Mouse (Mus musculus) embryo, embryonic 9.5 days (tissue): ENCODE results near the gene Gm4969.
"Not testable (repeated sequence)": the region's sequence is repeated elsewhere in the genome, so short reads cannot be mapped to it uniquely, and the experiment has no call there.

Experiments
- DNase-seq: peaks from one replicate; pipeline ENCODE4 v3.0.0-alpha.2; 2017; ENCODE audit errors: extremely low spot score

The Gm4969 gene

DNA sequence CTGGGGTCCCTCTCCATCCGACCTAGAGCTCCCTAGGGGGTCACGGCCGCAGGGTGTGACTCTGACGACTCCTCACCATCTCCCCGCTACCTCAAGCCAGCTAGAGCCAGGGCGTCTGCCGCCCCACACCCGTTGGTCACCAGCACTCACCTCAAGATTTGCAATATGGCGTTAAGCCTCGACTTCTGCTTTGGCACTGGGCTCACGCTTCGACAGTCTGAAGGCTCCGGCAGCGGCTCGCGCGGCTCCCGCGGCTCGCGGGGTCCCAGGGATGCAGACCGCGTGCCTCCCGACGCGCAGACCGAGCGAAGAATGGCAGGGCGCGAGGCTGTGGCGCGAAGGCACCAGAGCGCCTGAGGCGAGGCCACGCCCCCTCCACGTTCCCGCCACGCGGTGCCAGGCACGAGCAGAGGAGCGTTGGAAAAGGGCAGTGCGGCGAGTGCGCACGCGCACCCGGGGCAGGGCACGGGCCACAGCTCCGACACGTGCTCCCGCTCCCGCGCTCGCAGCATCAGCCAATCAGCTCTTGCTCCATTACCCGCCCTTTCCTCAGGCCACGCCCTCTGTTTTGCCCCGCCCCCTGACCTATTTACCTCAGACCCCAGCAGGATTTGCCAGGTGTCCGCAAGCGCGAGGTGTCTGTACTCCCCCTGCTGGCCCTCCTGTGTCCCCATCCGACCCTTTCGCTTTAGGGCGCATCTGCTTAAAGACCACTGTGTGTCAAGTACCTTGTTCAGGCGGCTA, at the start of gene Gm4969:
Gm4969 (minus strand) TSS at position 341 of the 744 bp plus-strand sequence.
- peak; percentile 75 for DNase-seq

DNA sequence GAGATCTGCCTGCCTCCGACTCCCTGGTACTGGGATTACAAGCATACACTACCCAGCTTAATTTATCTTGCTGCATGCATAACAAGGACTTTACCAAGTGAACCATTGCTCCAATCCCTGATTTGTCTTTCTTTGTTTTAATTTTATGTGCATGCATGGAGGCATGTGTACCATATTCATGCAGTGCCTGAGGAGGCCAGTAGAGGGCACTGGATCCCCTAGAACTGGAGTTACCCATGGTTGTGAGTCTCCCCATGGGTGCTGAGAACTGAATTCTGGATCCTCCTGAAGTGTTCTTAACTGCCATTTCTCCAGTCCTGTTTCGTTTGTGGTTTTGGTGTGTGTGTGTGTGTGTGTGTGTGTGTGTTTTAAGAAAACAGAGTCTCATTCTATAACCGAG, 48.8 kb upstream of the Gm4969 start:
- DNase-seq, result no peak

- DNase-seq, result no peak
Observed at GRCm38 (mm10) chr7:19165656-19166423, 47.7 kb upstream of the Gm4969 start, which contains the start of gene Gipr. TSS of gene Gipr (minus strand) at chr7:19166127.

GRCm38 (mm10) chr7:19164978-19165377, 46.8 kb upstream of the Gm4969 start:
- DNase-seq, result peak; percentile 42

DNA sequence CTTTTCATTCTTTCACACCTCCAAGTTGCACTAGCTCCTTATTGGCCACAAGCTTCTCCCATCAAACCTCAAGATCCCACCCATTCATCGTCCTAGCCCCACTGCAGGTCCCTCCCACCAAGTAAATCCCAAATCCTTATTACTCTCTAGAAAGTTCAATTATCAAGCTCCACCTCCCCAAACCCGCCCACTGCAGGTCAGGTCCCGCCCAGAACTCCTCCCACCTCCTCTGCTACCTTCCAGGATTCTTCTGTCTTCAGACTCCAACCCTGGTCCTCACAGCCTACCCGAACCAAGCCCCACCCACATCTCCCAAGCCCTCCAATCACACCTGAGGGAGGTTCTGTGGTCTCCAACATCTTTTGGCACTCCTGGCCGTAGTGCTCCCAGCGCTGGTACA, 46.0 kb upstream of the Gm4969 start:
- DNase-seq, result peak; percentile 64

DNA sequence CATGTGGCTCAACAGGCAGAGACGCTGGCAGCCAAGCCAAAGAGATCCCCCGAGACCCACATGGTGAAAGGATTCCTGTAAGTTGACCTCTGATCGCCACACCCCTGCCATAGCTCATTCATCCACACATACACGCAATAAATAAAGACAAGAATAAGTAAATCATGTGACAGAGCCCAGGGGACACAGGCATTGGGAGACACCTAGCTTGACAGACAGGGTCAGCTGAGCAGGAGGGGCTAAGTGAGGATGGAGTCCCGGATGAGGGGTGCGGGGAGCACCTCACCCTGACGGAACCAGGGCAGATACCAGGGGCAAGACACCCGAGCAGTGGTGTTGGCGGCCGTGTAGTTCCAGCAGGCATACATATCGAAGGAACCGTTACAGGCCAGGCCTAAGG, 45.6 kb upstream of the Gm4969 start:
- no peak for DNase-seq

DNA sequence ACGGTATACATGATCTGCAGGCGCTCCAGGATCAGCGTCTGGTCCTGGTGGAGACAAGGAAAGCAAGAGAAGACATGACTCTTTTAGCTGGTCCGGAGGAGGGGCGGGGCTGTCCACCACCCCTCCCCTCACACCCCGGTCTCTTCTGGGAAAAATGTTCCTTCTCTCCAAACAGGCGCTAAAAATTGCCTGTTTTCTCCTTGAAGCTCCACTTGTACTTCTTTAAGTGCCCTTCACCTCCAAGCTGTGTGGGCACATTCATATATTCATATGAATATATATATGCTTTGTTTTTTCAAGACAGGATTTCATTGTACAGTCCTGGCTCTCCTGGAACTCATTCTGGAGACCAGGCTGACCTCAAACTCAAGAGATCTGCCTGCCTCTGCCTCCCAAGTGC, 44.8 kb upstream of the Gm4969 start:
- no peak for DNase-seq

- peak; percentile 73 for DNase-seq
Observed at GRCm38 (mm10) chr7:19160115-19160514, 41.9 kb upstream of the Gm4969 start.

- no peak for DNase-seq
Observed at GRCm38 (mm10) chr7:19159411-19159810, 41.2 kb upstream of the Gm4969 start.

- no peak for DNase-seq
Observed at GRCm38 (mm10) chr7:19158601-19159000, 40.4 kb upstream of the Gm4969 start.

DNA sequence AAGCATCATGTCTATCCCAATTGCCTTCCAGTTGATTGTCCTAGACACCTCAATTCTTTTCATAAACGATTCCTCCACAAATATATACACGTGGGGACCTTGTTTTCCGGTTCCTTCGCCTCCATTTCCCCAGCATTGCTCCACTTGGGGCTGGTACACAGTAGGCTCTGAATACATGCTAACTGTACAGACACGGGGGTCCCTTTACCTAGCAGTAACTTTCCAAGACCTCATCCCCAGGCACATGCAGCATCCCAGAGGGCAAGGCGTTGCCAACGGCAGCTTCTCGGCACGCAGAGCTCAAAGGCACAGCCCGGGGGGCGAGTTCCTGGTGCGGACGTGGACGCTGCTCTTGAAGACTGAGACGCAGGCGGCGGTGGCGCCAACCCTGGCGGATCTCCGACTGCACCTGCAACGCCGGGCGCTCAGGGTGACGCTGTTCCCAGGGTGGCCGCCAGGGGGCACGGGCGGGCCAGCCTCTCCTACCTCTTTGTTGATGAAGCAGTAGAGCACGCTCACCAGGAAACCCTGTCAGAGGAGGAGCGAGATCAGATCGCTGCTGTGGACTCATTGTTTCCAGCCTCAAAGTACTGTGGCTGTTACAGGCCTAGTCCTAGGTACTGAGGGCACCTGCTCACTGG, 39.1 kb upstream of the Gm4969 start:
- DNase-seq, result peak; percentile 93

- no peak for DNase-seq
Observed at GRCm38 (mm10) chr7:19155825-19156475, 37.8 kb upstream of the Gm4969 start.

DNA sequence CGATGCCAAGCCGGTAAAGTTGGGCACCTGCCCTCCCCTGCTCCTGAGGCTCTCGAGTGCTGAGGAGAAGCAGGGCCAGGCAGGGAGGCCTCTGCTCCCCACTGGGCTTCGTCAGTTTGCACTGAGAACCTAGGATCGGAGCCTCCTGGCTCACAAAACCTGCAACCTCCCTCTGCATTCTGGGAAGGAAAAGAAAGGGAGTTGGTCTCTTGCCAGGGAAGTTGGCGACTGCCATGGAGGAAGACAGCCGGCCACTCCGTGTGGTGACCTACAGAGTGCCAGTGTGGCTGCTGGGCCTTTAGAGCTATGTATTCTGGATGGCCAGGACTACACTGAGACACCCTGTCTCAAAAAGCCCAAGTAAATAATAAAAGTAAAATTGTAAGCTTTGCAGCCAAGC, 36.6 kb upstream of the Gm4969 start:
- DNase-seq, result no peak

GRCm38 (mm10) chr7:19151121-19151520, 33.0 kb upstream of the Gm4969 start:
- not testable (repeated sequence) for DNase-seq

DNA sequence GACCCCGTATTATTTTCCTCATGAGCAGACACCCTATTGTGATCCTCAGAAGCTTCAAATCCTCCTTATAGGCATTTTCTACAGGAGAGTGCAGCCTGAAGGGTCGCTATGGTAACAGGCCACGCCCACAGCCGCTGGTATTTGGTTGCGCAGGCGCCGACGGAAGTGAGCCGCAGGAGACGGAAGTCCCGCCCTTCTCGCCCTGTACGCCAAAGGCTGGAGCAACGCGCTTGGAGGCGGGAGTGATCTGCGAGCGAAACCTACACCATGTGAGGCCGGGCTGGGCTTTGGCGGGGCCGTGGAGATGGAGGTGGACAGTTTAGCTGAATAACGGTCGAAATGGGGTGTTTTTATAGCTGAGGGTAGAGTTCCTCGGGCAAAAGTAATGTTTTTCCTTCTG, 31.5 kb upstream of the Gm4969 start, which contains the start of gene Snrpd2:
Snrpd2 (plus strand) TSS at position 97 of the 400 bp plus-strand sequence.
- DNase-seq, result peak; percentile 97

DNA sequence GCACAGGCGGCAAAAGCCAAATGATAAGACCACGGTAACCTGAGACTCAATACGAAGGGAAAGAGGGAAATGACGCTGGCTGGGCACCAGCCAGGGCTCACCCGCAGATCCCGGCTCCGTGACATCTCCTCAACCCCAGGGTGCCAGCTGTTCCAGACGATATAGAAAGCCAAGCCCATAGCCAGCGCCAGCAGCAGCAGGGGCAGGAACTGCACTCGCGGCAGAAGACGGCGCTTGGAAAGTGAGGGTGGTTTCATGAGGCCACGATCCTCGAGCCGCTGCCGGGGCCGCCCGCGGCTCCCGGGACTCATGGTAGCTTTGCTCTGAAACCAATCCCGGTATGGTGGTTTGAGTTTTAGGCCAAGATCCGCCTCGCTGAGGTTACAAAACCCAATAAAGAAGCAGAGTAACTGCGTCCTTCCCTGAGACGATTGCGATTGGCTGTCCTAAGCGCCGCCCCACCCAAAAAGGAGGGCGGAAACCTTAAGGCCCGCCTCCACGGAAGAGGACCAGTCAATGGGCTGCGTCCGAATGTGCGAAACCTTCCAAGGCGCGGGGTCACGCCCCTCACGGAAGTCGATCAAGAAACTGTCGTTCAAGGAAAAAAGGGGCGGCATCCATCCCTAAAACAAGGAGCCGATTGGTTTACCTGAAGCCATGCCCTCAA, 30.8 kb upstream of the Gm4969 start, which contains the start of gene Qpctl:
Qpctl (minus strand) TSS at position 417 of the 667 bp plus-strand sequence.
- DNase-seq, result peak; percentile 95

GRCm38 (mm10) chr7:19148180-19148874, 30.2 kb upstream of the Gm4969 start:
- no peak for DNase-seq

DNA sequence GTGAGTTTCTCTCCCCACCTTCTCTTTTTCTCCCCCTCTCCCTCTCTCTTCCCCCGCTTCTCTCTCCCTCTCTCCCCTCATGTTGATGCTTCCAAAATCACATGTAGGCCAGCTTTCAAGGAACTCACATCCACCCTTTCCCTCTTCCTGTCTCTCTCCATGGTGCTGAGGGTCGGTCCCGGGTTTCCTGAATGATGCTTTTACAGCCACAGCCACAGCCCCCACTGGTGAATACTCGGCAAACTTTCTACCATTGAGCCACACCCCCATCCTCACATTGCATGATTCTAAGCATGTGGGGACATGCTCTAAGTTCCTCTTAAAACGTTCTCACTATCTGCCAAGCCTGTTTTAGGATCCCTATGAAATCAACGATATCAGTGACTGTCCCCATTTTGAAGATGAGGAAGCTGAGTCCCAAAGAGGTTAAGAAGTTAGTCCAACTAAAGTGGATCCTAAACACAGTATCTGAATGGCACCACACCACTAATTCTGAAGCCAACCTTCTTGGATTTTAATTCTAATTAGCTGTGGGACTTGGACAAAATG, 29.4 kb upstream of the Gm4969 start:
- DNase-seq, result no peak

DNA sequence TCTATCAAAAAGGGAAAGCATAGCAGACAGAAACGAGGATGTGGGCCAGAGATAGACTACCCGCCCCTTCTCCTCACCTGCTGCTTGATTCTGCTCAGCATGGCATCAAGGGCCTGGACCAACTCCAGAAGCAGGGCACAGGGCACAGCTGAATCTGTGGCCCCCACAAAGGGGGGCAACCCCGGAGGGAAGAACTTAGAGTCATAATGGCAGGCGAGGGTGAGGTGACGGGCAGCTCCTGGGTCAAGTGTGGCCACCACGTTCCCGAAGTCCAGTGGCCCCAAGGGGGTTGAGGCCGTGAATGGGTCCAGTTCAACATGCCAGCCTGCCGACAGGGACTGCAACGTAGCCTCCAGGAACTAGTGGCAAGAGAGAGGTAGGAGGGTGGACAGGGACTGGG, 28.6 kb upstream of the Gm4969 start:
- no peak for DNase-seq

DNA sequence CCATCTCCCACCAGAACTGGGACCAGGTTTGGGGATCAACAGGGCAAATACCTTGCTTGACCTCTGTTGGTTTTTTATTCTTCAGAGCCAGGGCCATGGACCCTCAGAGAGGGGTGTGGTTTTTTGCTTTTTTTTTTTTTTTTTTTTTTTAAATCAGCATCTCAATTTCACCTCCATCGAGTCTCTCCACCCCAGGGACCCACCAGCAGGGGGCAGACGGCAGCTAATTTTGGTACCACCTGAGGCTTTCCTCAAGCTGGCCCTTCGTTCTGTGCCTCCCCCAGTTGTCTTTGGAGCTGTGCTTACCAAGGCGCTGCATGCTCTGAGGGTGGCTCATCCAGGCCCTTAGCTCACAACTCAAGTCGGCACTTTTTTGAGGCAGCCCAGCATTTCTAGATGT, 19.2 kb upstream of the Gm4969 start:
- DNase-seq, result no peak
